Mouse (Mus musculus): ENCODE results near the gene Cdk8.

Cdk8 gene

GRCm38 (mm10) chr5:146232816-146233215, 1.8 kb downstream of the Cdk8 start:
- no peak for DNase-seq (ENCODE audit: low spot score)

GRCm38 (mm10) chr5:146234336-146234735, 3.3 kb downstream of the Cdk8 start:
- no peak for DNase-seq (ENCODE audit: low spot score)

- DNase-seq (ENCODE audit: low spot score) = no peak
Measured at GRCm38 (mm10) chr5:146238274-146238673, 7.2 kb downstream of the Cdk8 start.

- no peak for DNase-seq (ENCODE audit: low spot score)
Measured at GRCm38 (mm10) chr5:146240771-146241170, 9.7 kb downstream of the Cdk8 start.

- DNase-seq (ENCODE audit: low spot score) = no peak
Measured at GRCm38 (mm10) chr5:146241202-146241601, 10.2 kb downstream of the Cdk8 start.

GRCm38 (mm10) chr5:146245193-146245592, 14.2 kb downstream of the Cdk8 start:
- DNase-seq (ENCODE audit: low spot score) = no peak

GRCm38 (mm10) chr5:146245646-146246370, 14.8 kb downstream of the Cdk8 start:
- no peak for DNase-seq (ENCODE audit: low spot score)

GRCm38 (mm10) chr5:146246386-146246785, 15.4 kb downstream of the Cdk8 start:
- DNase-seq (ENCODE audit: low spot score) = no peak

- no peak for DNase-seq (ENCODE audit: low spot score)
Measured at GRCm38 (mm10) chr5:146247709-146248108, 16.7 kb downstream of the Cdk8 start.

GRCm38 (mm10) chr5:146248746-146249145, 17.7 kb downstream of the Cdk8 start:
- DNase-seq (ENCODE audit: low spot score) = no peak

GRCm38 (mm10) chr5:146250369-146251075, 19.5 kb downstream of the Cdk8 start:
- no peak for DNase-seq (ENCODE audit: low spot score)

- no peak for DNase-seq (ENCODE audit: low spot score)
Measured at GRCm38 (mm10) chr5:146251663-146252429, 20.8 kb downstream of the Cdk8 start.

- no peak for DNase-seq (ENCODE audit: low spot score)
Measured at GRCm38 (mm10) chr5:146253644-146254043, 22.6 kb downstream of the Cdk8 start.

GRCm38 (mm10) chr5:146260003-146260402, 29.0 kb downstream of the Cdk8 start:
- DNase-seq (ENCODE audit: low spot score) = peak; percentile 35

- DNase-seq (ENCODE audit: low spot score) = no peak
Measured at GRCm38 (mm10) chr5:146265934-146266591, 35.0 kb downstream of the Cdk8 start.

GRCm38 (mm10) chr5:146267776-146268175, 36.7 kb downstream of the Cdk8 start:
- DNase-seq (ENCODE audit: low spot score) = no peak

- DNase-seq (ENCODE audit: low spot score) = no peak
Measured at GRCm38 (mm10) chr5:146270593-146270992, 39.6 kb downstream of the Cdk8 start.

GRCm38 (mm10) chr5:146271662-146272061, 40.6 kb downstream of the Cdk8 start:
- no peak for DNase-seq (ENCODE audit: low spot score)

GRCm38 (mm10) chr5:146273096-146273495, 42.1 kb downstream of the Cdk8 start:
- no peak for DNase-seq (ENCODE audit: low spot score)

GRCm38 (mm10) chr5:146274420-146275045, 43.5 kb downstream of the Cdk8 start:
- no peak for DNase-seq (ENCODE audit: low spot score)

GRCm38 (mm10) chr5:146277513-146277912, 46.5 kb downstream of the Cdk8 start:
- no peak for DNase-seq (ENCODE audit: low spot score)

- DNase-seq (ENCODE audit: low spot score) = no peak
Measured at GRCm38 (mm10) chr5:146280012-146280411, 49.0 kb downstream of the Cdk8 start.

Measured in embryo, embryonic 10 days (tissue).